In genomic region chr4:88951034-88951336, GRCm38 (mm10) we compare ENCODE assay signal across 19 mouse cellular contexts.
A peak's percentile ranks its signal among the peaks of the same experiment; 100 is the strongest.
DNase-seq lines count a peak whose midpoint lies in the region; ATAC-seq and TF ChIP-seq lines count a peak whose summit lies in the region.
"Had no signal": no experiment of that assay in that cellular context is flagged by ENCODE, and none has a peak within 500 bp of the region (broad histone marks: within the 10 kb centered on the region; RNA-seq: fewer than 3 reads in every experiment).

No protein-coding gene starts in this region.

- no peaks in the 10 kb centered on the region for H3K79me2 ChIP-seq in heart, adult 2 months (replicated peaks; ENCODE audit: control insufficient read depth, insufficient read depth, low read length)

- H3K9ac ChIP-seq in heart, adult 2 months (ENCODE audit: low read depth, low read length), result no peak overlapping the region
- no peak overlapping the region for H3K9ac ChIP-seq in heart, postnatal 0 days (replicated peaks; ENCODE audit: low read depth, low read length)
- H3K9ac ChIP-seq: embryonic facial prominence, embryonic 15.5 days; limb, embryonic 13.5 days; liver, embryonic 13.5 days; lung, embryonic 15.5 days; neural tube, embryonic 12.5 days had no signal

- H3K27me3 ChIP-seq in heart, adult 2 months (ENCODE audit: control insufficient read depth, insufficient read depth, low read length), result no peaks in the 10 kb centered on the region
- H3K27me3 ChIP-seq in heart, postnatal 0 days (ENCODE audit: control insufficient read depth, insufficient read depth, low read length), result no peaks in the 10 kb centered on the region
- H3K27me3 ChIP-seq: embryonic facial prominence, embryonic 15.5 days; liver, embryonic 13.5 days; lung, embryonic 15.5 days; neural tube, embryonic 12.5 days had no signal

- peak overlapping the region; percentile 7; the same call in 1 of the 2 replicates for H3K4me3 ChIP-seq in heart, adult 2 months
- H3K4me3 ChIP-seq in heart, postnatal 0 days (ENCODE audit: low read depth, low read length), result no peak overlapping the region
- H3K4me3 ChIP-seq: embryonic facial prominence, embryonic 15.5 days; limb, embryonic 13.5 days; liver, embryonic 13.5 days; lung, embryonic 15.5 days; neural tube, embryonic 12.5 days had no signal

- H3K36me3 ChIP-seq in heart, adult 2 months (ENCODE audit: control insufficient read depth, insufficient read depth, low read length), result no peaks in the 10 kb centered on the region
- H3K36me3 ChIP-seq in heart, postnatal 0 days (replicated peaks; ENCODE audit: control insufficient read depth, insufficient read depth, low read length), result no peaks in the 10 kb centered on the region
- H3K36me3 ChIP-seq: embryonic facial prominence, embryonic 15.5 days; limb, embryonic 13.5 days; liver, embryonic 13.5 days; lung, embryonic 15.5 days; neural tube, embryonic 12.5 days had no signal

- no peak for TF ChIP-seq CTCF in heart, adult 2 months (IDR thresholded peaks at IDR 0.05)
- no peak for TF ChIP-seq CTCF in heart, postnatal 0 days (IDR thresholded peaks at IDR 0.05; ENCODE audit: low read depth)

- intact Hi-C loops in heart, adult 2 months (cut with DNase I), result loop anchor here (5.0 kb wide), 1 partner anchor 91 kb away; no protein-coding TSS in a partner anchor

- DNase-seq in heart, adult 2 months, result peak in 1 of 2 experiments; percentile 14
- no peak for DNase-seq in heart, adult 9 months (ENCODE audit: low spot score in 2 of 2)
- DNase-seq in Muller cell, postnatal 12 days (ENCODE audit: inconsistent ontology term), result peak; percentile 87
- peak; percentile 24 for DNase-seq in adrenal gland, postnatal 25 days
- DNase-seq in heart, postnatal 0 days (ENCODE audit: low spot score), result no peak
- no peak for DNase-seq in thymus, postnatal 25 days
- DNase-seq: cerebellum, adult 2 months; cerebellum, postnatal 36 days; gastrocnemius, postnatal 10 days; liver, embryonic 13.5 days; lung, postnatal 4 days; thymus, postnatal 14 days had no signal

- no peak for TF ChIP-seq EP300 in heart, adult 2 months (IDR thresholded peaks at IDR 0.05; ENCODE audit: insufficient read depth, low read depth, low read length)
- TF ChIP-seq EP300 in heart, postnatal 0 days (IDR thresholded peaks at IDR 0.05; ENCODE audit: low read depth), result no peak

- peak; percentile 18 for ATAC-seq in heart, postnatal 0 days (ENCODE audit: insufficient read depth, low read depth)
- no peak for ATAC-seq in activated CD4-positive, CD25-positive, alpha-beta regulatory T cell, adult 4 months
- no peak for ATAC-seq in cerebellum, adult (ENCODE audit: insufficient number of reproducible peaks, low FRiP score, low TSS enrichment)
- ATAC-seq: hindbrain, embryonic 16.5 days had no signal

- no peak for TF ChIP-seq POLR2A in heart, adult 2 months (IDR thresholded peaks at IDR 0.05; ENCODE audit: insufficient read depth, low read depth, low read length)

- H3K9me3 ChIP-seq in heart, postnatal 0 days (replicated peaks; ENCODE audit: control insufficient read depth, low read length), result no peaks in the 10 kb centered on the region
- H3K9me3 ChIP-seq: embryonic facial prominence, embryonic 15.5 days; limb, embryonic 13.5 days; liver, embryonic 13.5 days; lung, embryonic 15.5 days; neural tube, embryonic 12.5 days had no signal

- H3K4me2 ChIP-seq in heart, postnatal 0 days (ENCODE audit: low read depth, low read length), result peak overlapping the region; percentile 28
- H3K4me2 ChIP-seq: embryonic facial prominence, embryonic 15.5 days; limb, embryonic 13.5 days; liver, embryonic 13.5 days; lung, embryonic 15.5 days; neural tube, embryonic 12.5 days had no signal

- H3K27ac ChIP-seq in heart, adult 2 months, result peak overlapping the region; percentile 77
- H3K27ac ChIP-seq in heart, postnatal 0 days (ENCODE audit: low read depth), result peak overlapping the region; percentile 56; the same call in 1 of the 2 replicates
- H3K27ac ChIP-seq: embryonic facial prominence, embryonic 15.5 days; limb, embryonic 13.5 days; liver, embryonic 13.5 days; lung, embryonic 15.5 days; neural tube, embryonic 12.5 days had no signal

- 13% methylated on average over 1 of the region's 1 CpGs for whole genome bisulfite sequencing in heart, adult 2 months
- 9% methylated on average over 1 of the region's 1 CpGs for WGBS in heart, postnatal 0 days

- H3K4me1 ChIP-seq in heart, adult 2 months (ENCODE audit: control insufficient read depth, insufficient read depth, low read length), result peaks cover 4% of the 10 kb centered on the region; the same call in 1 of the 2 replicates
- peaks cover 18% of the 10 kb centered on the region for H3K4me1 ChIP-seq in heart, postnatal 0 days (ENCODE audit: control insufficient read depth, insufficient read depth)
- H3K4me1 ChIP-seq: embryonic facial prominence, embryonic 15.5 days; limb, embryonic 13.5 days; liver, embryonic 13.5 days; lung, embryonic 15.5 days; neural tube, embryonic 12.5 days had no signal

Comparison
In these comparisons a context has a peak if more than half of its experiments do, and no peak if none do; other contexts are left out.
1. DNase-seq: peak in Muller cell, postnatal 12 days (single experiment) and adrenal gland, postnatal 25 days (single experiment); none in heart, adult 9 months (0 of 2), heart, postnatal 0 days (single experiment) and thymus, postnatal 25 days (single experiment).